Mouse (Mus musculus) inflammation-experienced regulatory T-cells, adult 6 months (primary cell): Measurements from ENCODE around the gene Cd5. TPM values are rescaled to one million over a fixed set of nuclear protein-coding genes. Genes with fewer than 3 reads are reported as not detected.

Experiments
- ATAC-seq: one replicate; pipeline ENCODE4 v1.8.0; 2017
- polyA plus RNA-seq, 3 experiments: library from polyadenylated mRNA; unstranded; fragments of 100-300 nt; shearing (Covaris generic); gene quantifications; one replicate each; pipeline ENCODE4 v1.2.1; 2017

The Cd5 gene
- polyA plus RNA-seq, 3 experiments from 2014 or later: 355 to 487 (median 480) TPM

DNA sequence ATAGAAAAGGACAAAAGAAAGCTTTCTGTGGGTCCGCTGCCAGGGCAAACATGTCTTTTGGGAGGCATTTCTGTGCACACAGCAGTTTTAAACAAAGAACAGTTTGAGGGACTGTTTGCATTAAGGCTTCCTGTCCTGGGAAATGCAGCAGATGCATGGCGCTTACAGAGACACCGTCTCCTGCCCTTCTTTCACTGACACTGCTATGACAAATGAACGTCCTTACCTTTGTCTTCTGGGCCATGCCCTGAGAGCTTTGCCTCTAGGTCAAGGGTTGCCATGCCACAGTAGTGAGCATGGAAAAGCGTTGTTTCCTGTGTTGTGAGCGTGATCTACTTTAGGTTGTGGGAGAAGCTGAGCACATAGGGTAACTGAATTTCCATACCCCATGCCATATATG lies 19.9 kb upstream of the Cd5 start:
- ATAC-seq: no peak

DNA sequence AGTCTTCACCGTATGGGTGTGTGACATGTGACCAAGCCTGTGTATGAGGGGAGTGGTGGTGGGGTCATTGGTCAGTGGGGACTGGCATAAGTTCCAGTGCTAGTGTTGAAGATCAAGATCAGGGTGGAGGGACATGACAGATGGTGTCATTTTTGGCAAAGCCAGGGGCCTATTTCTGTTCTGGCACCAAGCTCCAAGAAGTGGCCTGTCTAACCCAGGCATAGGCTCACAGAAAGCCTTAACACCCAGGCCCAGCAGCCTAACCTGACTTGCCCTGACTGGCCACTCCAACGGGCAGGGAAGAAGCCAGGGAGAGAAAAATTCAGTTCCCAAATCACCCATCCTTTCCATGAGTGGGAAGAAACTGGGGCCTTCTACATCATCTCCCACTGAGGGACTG lies 18.7 kb upstream of the Cd5 start:
- ATAC-seq: no peak

DNA sequence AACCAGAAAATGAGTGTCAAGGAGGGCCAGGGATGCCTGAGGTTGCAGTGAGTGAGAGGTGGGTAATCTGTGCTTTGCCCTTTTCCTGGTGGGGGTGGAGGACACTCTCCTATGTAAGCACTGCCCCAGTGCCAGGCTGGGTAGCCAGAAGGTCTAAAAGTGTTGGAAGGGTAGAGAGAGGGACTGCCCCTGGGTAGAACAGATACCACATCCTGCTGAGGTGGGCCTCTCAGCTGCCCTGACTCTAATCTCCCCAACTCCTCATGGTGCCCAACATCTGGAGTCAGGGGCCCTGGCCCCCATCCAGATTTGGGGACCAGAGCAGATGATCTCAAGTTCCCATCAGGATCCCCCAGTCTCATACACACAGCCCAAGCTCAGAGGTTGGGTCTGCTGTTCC lies 18.3 kb upstream of the Cd5 start:
- ATAC-seq: peak; percentile 78

DNA sequence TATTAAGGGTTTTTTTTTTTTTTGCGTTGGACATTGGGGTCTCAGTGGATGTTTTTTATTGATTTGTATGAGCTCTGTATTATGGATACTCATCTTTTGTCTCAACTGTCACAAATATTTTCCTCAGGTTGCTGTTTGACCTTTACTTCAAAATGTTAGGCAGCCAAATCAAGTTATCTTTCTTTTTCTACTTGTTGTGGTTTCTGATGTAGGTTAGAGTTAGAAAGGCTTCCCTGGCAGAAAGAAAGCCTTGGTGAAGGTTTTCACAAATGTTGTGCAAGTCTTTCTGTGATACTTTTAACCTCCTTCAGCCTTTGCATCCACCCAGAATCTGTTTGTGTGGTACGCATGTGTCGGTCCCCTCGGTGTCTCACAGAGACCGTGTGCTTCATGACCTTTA lies 13.8 kb upstream of the Cd5 start:
- no peak for ATAC-seq

DNA sequence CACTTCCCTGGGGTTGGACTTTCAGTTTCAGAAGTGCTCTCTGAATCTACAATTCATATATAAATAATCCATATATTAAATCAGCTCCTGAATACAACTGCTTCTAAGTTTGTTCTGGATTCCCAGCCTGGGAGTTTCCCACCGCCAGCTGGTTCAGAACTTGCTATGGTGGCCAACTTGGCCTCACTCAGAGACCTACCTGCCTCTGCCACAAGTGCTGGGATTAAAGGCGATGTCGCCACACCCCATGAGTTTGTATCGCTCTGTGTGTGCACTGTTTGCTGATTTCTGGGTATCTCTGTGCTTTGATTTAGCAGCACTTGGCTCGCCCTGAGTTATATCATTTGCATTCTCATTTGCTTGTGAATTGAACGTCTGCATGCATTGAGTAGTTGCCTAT lies 13.3 kb upstream of the Cd5 start:
- ATAC-seq: no peak

DNA sequence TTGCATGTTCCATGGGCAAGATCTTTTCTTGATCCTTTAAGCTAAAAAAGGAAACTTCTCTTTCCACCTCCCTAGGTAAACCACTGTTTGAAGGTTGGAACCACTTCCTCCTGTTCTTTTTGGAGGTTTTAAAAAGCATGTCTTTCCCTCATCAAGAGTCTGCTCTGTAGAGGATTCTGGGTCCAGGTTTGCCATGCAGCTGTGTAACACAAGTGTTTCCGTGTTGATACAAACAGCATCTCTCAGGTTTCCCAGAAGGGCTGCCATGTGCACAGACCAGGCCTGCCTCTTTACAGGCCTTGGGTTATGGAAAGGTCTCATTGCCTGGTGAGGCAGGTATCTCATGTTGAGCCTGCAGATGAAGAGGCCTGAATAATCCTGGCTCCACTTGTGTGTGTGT lies 12.8 kb upstream of the Cd5 start:
- peak; percentile 26 for ATAC-seq

DNA sequence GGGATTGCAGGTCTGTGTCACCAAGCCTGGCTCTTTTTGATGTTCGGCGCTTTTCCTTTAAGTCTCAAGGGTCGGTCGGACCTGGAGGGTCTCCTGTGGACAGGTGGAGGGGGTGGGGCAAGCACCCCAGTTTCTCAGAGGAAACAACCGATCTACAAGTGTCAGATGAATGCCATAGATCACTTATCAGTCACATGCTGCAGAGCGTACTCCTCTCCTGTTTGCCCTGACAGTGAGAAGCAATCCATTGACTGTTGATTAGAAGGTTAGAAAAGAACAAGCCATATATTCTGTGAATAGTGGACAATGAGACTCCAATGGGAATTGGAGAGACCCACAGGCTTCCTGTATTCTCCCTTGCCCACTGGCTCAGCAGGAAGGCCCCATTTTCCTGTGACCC lies 11.4 kb upstream of the Cd5 start:
- no peak for ATAC-seq

DNA sequence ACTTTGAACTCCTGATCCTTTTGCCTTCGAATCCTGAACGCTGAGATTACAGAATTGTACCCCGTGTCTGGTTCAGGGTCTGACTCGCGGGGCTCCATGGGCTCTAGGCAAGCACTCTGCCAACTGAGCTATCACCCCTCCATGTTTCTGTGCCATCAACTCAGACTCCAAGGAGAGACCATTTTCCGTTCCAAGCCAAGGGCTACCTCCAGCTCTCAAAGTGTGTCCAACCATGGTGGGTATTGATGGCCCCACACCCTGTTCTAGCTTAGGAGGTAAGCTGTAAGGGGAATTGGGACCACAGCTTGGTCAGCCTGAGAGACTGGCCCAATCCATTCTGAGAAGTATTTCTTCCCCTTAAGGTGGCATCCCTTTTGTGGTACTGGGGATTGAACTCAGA lies 10.5 kb upstream of the Cd5 start:
- no peak for ATAC-seq

DNA sequence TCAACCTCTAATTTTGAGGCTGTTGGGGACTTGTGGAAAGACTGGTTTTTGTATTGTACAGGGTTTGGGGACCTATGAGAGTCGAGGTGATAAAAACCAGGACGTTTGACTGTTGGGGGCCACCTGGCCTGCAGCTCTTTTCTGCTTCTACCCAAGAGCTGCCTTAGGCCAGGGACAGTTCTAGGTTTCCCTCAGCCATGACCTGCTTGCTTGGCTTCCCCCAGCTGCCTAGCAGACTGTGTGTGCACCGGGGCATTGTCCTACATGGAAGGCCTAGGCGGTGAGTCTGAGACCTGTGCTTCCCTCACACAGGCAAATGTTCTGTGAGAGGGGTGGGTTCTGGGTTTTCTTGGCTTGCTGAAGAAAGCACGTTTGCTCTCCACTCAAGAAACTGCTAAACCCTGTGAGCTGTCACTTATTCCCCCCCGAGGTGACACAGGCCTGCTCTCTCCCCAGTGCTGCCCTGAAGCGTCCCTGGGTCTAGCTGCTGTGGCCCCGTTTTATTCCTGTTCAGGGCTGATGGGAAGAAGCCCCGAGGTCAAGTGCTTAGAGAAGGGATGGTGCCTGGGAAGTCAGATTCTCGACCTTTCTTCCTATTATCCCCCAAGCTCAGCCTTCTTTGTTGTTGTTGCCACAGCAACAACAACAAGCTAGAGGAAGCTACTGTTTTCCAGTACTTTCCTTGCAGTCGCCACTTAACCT lies 9.8 kb upstream of the Cd5 start:
- no peak for ATAC-seq

DNA sequence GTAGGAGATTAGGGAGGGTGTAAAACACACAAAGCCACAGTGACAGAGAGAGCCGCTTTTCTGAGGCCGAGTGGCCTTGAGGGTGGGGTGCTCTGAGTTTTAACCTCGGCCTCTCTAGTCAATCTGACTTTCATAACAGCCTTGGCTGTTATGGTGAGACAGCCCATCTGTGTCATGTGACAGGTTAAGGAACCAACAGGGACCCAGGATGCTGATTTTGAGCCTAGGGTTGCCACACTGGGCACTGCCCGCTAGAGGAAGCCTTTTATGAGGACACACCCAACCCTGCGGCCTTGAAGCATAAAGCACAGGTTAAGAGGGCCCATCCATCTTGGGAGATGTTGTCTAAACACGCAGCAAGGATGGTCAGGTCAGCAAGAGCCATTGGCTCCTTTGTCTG lies 8.9 kb upstream of the Cd5 start:
- peak; percentile 81 for ATAC-seq

DNA sequence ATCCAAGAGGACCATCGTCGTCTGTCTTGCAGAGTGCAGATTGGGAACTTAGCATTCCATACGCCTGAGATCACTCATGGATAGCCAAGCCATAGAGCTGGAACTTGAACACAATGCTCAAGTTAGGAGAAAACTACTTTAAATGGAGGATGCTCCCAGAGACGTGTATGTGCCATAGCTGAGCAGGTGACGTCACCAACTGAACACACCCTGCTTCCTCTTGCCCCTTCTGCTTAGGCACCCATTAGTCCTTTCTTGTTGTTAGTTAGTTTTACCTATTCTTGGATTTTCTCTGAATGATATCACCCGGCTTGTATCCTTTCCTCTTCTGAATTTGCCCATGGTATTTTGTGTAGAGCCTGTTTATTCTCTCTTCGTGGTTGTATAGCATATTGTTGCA lies 8.4 kb upstream of the Cd5 start:
- ATAC-seq: peak; percentile 51

DNA sequence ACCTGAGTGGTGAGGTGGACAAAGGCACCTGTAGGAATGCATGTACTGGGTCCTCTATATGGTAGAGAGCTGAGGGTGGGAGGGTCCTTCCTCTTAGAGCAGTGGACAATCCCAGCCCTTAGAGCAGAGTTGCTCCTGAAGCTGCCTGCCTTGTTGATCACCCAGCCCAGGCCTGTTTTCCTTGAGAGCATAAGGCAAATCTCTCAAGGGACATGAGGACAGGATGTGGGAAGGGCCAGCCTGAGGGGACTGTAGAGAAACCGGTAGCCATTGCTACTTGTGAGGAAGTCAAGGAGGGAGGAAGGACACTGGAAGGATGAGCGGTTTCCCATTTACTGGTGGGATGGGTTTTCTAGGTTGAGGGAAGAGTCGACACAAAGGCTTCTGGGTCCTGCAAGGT lies 3.8 kb upstream of the Cd5 start:
- no peak for ATAC-seq

DNA sequence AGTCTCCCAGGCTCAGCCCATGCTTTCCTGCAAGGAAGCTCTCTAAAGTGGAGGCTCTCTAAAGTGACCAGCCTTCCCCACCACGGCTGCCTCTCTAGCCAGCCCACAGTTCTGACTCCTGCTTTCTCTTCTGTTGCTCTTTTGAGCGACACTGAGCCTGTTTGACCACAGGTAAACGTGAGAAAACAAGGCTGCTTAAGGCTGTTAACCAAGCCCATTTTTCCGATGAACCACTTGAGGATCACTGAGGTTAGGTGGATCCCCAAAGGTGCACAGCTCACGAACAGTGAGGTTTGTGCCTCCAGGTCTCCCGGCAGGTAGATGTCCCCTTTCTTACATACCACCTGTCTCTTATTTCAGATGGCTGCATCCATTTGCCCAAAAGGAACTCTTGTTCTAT lies 3.3 kb upstream of the Cd5 start:
- peak; percentile 7 for ATAC-seq

DNA sequence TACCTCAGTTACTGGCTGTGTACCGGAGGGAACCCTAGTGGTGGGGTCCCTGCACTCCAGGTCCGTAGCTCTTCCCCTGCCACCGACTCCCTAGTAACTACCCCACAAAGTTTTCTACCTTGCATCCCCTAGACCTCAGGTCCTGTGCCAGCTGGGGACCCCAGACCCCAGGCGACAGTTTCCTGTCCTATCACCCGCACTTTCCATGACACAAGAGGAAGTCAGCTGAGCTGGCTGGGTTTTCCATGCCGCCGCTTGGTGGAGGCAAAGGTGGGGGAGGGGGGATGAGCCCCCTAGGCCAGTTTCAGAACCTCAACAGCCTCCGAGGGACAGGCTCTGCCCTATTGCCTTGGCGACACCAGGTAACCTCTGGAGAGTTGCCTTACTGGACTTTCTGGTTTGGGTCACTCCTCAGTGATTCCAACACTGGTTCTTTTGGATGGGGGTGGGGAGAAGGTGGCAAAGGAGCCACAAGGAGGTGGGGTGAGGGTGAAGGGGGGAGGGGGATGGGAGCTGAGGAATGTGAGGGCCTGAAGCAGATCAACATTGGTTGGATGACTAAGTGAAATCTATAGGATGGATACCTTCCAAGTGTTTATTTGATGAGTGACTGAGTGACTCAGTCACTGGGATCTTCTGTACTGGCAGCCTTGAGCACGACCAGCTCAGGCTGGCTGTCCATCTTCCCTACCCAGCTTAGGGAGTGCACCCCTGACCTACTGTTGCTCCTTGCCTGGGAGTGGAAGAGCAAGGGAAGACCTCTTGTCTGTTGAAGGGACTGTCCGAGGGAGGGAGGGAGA lies 2.0 kb upstream of the Cd5 start:
- ATAC-seq: peak; percentile 38

DNA sequence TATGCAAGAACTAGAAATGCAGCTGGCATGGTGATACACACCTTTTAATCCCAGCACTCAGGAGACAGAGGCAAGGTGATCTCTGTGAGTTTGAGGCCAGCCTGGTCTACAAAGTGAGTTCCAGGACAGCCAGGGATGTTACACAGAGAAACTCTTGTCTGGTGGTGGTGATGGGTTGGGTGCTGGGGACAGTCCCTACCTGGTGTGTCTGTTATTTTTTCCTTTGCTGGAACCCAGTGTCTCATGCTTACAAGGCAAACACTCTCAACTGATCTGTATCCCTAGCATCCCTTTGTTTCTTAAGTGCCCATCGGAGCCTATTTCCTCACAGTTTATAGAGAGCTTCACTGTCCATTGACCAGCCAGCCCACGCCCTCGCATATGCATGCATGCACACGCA lies 1.1 kb upstream of the Cd5 start:
- no peak for ATAC-seq

DNA sequence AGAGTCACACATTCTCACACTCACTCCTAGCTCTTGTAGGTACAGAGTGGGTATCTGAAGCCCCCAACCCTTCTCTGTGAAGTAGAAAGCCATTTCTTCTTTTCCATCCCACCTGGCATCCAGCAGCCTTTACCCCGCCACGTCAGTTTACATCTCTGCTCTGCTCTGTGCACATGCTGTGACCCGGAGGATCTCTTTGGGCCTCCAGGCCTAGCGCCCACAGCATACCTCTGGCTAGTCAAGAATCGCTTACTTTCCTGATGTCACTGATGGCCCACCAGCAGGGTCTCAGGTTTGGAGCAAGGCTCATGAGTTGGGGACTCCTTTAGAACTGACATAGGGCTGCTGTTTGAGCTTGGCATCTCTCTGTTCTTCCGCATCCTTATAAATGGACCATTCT lies 764 bp downstream of the Cd5 start:
- no peak for ATAC-seq

DNA sequence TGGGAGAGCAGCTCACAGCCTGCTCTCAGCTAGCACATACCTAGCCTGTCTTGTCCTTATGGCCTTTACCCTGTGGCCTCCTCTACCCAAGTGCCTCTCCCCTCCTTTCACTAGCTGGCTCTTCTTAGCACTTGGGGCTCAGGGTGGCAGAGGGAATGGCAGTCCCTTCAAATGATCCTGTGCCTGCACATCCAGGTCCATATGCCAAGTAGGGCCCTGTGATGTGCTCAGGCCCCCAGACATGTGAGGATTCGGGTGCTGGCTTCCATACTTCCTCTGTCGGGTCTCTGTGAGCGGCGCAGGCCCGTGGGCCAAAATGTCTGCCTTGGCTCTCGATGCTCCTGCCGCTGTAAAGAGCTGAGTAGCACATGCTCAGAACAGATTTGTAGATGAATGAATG lies 2.9 kb downstream of the Cd5 start:
- no peak for ATAC-seq

DNA sequence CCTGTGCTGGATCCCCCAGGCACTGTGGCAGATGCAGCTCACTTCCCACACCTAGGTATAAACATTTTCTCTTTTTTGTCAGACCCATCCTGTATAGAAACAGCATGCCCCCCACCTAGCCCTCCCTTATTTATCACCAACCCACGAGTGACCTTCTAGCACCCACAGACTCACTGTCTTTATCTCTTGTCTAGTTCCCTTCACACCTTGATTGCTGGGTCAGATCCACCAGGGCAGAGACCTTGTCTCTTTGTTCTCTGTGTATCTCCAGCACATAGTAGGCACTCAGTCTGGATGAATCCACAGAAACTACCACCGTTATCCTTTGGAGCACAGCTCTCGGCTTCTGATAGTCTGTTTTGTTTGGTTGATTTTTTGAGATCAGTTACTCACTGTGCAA lies 3.7 kb downstream of the Cd5 start:
- no peak for ATAC-seq

DNA sequence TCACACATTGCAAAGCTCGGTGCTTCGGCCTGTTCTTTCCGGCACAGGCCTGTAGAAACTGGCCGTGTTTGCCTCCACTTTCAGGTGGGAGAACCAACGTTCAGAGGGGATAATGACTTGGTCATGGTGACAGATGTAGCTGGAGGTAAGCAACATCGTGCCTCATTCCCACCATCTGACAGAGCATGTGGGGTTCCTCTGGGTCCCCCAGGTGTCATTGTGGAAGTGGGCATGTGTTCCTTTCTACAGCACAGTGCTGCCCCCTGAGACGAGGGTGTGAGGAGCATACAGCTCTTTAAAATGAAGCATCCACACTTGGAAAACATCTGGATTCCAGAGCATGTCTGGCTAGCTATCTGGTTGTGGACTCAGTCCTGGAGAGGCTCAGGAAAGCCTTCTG lies 4.2 kb downstream of the Cd5 start:
- no peak for ATAC-seq

DNA sequence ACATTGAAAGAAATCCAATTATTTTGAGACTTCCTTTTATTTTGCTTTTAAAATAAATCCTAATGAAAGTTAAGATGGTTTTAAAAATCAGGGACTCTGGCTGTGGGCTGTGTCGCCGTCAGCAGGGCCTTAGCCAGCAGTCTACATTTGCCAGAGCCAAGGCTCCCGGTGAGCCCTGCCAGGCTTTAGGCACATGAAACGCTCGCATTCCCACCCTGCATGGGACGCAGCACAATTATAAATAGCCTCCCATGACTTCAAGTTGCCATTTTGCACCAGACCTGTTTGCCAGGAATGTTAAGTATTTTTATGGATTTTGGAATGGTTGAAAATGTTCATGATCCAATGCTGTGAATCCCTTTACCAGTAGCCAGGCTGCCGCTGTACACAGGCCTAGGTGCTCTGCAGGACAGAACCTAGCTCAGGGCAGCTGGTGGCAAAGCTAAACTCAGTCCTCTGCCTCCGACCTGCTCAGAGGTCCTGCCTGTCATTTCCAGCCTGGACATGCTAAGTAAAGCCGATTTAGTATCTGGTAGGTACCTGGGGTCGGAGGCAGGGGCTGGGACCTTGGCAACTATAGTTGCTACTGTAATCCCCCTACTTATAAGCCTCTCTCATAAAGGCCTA lies 5.2 kb downstream of the Cd5 start:
- no peak for ATAC-seq

DNA sequence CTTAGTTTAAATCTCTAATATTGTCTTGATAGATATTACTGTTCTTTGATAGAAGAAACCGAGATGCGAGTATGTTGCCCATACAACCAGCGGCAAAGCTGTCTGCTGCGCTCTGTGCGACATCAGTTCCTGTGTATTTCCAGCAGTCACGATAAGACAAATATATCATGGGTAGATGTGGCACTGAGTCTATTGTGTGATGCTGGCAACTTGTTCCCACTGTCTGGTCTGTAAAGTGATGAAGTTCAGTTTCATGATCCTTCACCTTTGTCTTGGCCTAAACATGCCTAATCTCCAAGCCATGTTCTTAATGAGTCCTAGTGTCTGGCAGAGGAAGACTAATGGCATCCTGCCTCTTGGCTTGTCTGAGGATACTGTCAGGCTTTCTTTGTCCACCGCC lies 6.1 kb downstream of the Cd5 start:
- ATAC-seq: no peak

DNA sequence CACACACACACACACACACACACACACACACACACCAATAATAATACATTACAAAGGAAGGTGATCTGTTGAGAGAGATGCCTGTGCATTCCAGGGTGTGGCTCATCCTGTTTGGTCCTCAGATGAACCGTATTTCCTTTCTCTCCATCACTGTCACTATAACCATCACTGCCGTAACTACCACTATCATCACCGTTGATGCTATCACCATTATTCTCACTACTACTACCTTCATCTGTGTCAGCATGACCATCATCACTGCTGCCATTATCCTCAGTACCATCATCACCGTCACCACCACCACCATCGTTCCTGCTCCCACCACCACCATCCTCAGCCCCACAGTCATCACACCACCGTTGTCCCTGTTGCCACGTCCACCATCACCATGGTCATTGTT lies 6.8 kb downstream of the Cd5 start:
- ATAC-seq: peak; percentile 78

DNA sequence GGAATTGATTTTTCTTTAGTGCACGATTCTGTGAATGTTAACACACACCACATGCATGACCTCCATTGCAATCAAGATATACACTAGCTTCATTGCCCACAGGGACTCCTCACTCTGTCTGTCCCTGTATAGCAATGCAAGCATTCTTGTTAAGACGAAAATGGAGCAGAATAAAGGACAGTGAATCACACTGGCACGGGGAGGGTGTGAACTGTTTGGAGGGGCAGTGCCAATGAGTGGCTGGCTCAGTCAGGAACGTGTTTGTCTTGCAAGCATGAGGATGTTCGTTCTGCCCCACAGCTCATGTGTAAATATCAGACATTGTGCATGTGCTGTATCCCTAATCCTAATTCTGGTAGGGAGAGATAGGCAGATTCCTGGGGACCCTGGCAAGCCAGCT lies 8.3 kb downstream of the Cd5 start:
- ATAC-seq: no peak

DNA sequence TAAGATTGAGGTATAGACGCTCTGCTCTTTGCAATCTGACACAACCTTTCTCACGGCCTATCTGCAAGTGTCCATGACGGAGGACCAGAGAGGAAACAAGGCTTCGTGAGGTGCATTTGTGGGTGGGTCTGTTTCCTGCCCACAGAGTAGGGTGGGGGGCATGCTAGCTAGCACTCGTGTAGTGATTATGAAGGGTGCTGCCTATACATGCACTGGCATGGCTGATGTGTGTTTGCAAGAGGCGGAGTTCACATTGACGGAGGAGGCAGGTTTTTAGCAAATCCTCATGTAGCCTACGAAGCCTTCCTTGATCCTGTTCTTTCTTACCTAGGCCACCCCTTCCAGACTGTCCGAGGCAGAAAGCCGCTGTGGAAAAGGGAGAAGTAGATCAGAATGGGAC lies 8.9 kb downstream of the Cd5 start:
- peak; percentile 21 for ATAC-seq
